Mouse (Mus musculus): ENCODE results near the gene Gnb3. TPM values are rescaled to one million over a fixed set of nuclear protein-coding genes. Genes with fewer than 3 reads are reported as not detected.
"Not testable (repeated sequence)": the region's sequence is repeated elsewhere in the genome, so short reads cannot be mapped to it uniquely, and the experiment has no call there.

Gnb3 gene
- polyA plus RNA-seq, 1 experiment from 2014 or later = 0.29 TPM

DNA sequence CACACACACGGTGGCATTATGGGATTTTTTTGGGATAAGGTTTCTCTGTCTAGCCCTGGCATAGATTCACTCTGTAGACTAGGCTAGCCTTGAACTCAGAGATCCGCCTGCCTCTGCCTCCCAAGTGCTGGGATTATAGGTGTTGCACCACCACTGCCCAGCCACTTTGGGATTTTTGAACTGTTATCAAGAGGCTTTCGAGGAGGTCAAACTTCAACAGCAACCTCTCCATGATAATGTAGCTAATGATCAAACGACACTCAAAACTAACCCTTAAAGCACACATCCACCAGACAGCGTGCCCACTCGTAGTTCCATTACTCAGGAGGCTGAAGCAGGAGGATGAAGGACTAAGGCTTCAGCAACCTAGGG lies 32.1 kb downstream of the Gnb3 start:
- Histone ChIP-seq H3K9me3 (ENCODE audit: control insufficient read depth, low read length) (no peaks in the 10 kb centered on the region), H3K27ac (ENCODE audit: low read length) (peak overlapping the region; percentile 96), H3K4me3 (ENCODE audit: low read length) (peak overlapping the region; percentile 77), H3K4me1 (replicated peaks; ENCODE audit: control insufficient read depth, insufficient read depth, low read length) (peaks cover 31% of the 10 kb centered on the region), H3K27me3 (ENCODE audit: control insufficient read depth, insufficient read depth, low read depth, low read length) (no peaks in the 10 kb centered on the region), H3K4me2 (ENCODE audit: low read depth, low read length) (peak overlapping the region; percentile 98), H3K9ac (ENCODE audit: low read length) (peak overlapping the region; percentile 84), H3K36me3 (ENCODE audit: control insufficient read depth, insufficient read depth, low read length) (peaks cover 12% of the 10 kb centered on the region)
- ATAC-seq (ENCODE audit: low read depth) = no peak
- WGBS = 59% methylated on average over 6 of the region's 6 CpGs

DNA sequence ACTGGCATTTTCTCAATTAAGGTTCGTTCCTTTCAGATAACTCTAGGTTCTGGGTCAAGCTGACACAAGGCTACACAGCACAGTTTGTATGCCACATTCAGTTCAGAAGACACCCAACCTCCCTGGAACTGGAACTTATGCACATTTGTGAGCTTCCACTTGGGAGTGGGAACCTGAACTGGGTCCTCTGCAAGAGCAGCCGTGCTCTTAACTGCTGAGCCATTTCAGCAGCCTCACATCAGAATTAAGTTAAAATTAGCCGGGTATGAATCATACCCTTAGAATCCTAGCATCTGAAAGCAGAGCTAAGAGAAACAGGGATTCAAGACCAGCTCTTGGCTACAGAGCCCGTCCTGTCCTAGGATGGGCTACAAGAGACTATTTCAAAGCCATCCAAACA lies 32.7 kb downstream of the Gnb3 start:
- no peaks in the 10 kb centered on the region for H3K27me3 ChIP-seq (ENCODE audit: control insufficient read depth, insufficient read depth, low read depth, low read length)
- H3K4me2 ChIP-seq (ENCODE audit: low read depth, low read length) = no peak overlapping the region
- H3K36me3 ChIP-seq (ENCODE audit: control insufficient read depth, insufficient read depth, low read length) = peaks cover 12% of the 10 kb centered on the region
- 83% methylated on average over 4 of the region's 4 CpGs for WGBS
- H3K27ac ChIP-seq (ENCODE audit: low read length) = no peak overlapping the region
- ATAC-seq (ENCODE audit: low read depth) = no peak
- peaks cover 25% of the 10 kb centered on the region for H3K4me1 ChIP-seq (replicated peaks; ENCODE audit: control insufficient read depth, insufficient read depth, low read length)
- no peaks in the 10 kb centered on the region for H3K9me3 ChIP-seq (ENCODE audit: control insufficient read depth, low read length)
- H3K9ac ChIP-seq (ENCODE audit: low read length) = no peak overlapping the region
- H3K4me3 ChIP-seq (ENCODE audit: low read length) = no peak overlapping the region

DNA sequence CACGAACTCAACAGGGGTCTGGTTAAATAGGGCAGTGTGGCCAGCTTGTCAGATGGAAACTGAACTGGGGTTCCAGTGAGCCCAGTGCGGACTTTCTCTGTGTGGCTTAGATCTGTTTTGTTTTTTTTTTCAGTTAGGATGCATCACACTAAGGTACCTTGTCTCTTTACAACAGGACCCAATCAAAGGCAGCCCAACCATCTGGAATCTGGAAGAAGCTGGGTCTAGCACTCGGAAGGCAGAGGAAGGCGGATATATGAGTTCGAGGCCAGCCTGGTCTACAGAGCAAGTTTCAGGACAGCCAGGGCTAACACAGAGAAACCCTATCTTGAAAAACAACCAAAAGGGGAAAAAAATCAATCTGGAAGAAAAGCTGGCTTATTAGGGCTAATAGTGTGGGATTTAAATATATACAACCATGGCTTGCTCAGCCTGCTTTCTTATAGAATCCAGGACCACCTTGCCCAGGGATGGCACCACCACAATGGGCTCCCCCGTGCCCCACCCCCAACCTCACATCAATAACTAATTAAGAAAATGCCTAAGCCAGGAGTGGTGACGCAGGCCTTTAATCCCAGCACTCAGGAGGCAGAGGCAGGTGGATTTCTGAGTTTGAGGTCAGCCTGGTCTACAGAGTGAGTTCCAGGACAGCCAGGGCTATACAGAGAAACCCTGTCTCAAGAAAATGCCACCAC lies 33.5 kb downstream of the Gnb3 start:
- Histone ChIP-seq H3K9ac (ENCODE audit: low read length) (peak overlapping the region; percentile 30; the same call in 1 of the 2 replicates), H3K27ac (ENCODE audit: low read length) (peak overlapping the region; percentile 92), H3K9me3 (ENCODE audit: control insufficient read depth, low read length) (no peaks in the 10 kb centered on the region), H3K4me2 (ENCODE audit: low read depth, low read length) (peak overlapping the region; percentile 72), H3K4me1 (replicated peaks; ENCODE audit: control insufficient read depth, insufficient read depth, low read length) (peaks cover 19% of the 10 kb centered on the region), H3K27me3 (ENCODE audit: control insufficient read depth, insufficient read depth, low read depth, low read length) (no peaks in the 10 kb centered on the region), H3K36me3 (ENCODE audit: control insufficient read depth, insufficient read depth, low read length) (peaks cover 7% of the 10 kb centered on the region), H3K4me3 (ENCODE audit: low read length) (peak overlapping the region; percentile 60)
- 78% methylated on average over 7 of the region's 7 CpGs for WGBS
- no peak for ATAC-seq (ENCODE audit: low read depth)

DNA sequence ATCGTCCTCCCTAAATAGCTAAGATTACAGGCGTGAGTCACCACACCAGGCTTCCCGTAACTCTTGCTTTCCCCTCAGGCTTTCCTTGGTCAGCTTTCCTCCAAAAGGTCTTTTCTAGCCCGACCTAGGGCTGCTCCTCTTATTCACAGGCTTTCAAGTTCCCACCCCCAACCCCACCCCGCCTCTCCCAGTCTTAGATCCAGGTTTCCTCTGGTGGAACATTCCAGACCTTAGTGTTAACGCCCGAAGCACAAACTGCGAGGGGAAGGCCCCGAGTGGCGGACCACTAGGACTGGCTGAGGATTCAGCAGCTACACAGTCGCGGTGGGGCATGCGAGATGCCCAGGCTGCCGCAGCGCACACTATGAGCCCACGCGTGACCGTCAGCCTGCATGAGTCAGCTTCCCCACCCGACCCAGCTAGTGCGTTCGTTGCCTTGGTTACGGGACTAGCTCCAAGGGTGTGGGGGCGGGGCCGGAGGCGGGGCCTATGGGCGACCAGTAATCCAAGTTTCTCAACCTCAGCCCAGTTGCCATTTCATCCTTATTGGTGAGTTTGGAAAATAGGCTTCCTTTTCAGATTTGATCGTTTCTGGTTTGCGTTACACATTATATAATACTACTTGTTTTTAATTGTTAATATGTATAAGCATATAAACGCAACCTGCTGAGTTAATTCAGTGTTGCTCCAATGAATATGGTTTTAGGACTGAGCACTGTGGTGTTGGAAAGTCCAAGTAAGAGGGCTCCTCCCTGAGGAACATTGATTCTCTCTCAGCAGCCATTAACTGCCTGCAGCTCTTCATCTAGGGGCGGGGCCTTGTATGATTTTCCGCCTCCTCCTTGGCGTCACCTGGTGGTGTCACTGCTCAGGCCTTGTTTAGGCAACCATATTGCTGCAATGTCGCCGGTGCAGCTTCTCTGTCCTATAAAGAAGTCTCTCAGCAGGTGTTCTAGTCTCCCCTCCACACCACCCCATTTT lies 34.4 kb downstream of the Gnb3 start:
- peak overlapping the region; percentile 72 for H3K4me2 ChIP-seq (ENCODE audit: low read depth, low read length)
- H3K4me1 ChIP-seq (replicated peaks; ENCODE audit: control insufficient read depth, insufficient read depth, low read length) = peaks cover 19% of the 10 kb centered on the region
- H3K4me3 ChIP-seq (ENCODE audit: low read length) = peak overlapping the region; percentile 60
- H3K27ac ChIP-seq (ENCODE audit: low read length) = peak overlapping the region; percentile 92
- H3K36me3 ChIP-seq (ENCODE audit: control insufficient read depth, insufficient read depth, low read length) = peaks cover 4% of the 10 kb centered on the region; the same call in 1 of the 2 replicates
- H3K9ac ChIP-seq (ENCODE audit: low read length) = peak overlapping the region; percentile 69
- H3K9me3 ChIP-seq (ENCODE audit: control insufficient read depth, low read length) = no peaks in the 10 kb centered on the region
- 2% methylated on average over 34 of the region's 34 CpGs for WGBS
- peak; percentile 82 for ATAC-seq (ENCODE audit: low read depth)
- H3K27me3 ChIP-seq (ENCODE audit: control insufficient read depth, insufficient read depth, low read depth, low read length) = no peaks in the 10 kb centered on the region

DNA sequence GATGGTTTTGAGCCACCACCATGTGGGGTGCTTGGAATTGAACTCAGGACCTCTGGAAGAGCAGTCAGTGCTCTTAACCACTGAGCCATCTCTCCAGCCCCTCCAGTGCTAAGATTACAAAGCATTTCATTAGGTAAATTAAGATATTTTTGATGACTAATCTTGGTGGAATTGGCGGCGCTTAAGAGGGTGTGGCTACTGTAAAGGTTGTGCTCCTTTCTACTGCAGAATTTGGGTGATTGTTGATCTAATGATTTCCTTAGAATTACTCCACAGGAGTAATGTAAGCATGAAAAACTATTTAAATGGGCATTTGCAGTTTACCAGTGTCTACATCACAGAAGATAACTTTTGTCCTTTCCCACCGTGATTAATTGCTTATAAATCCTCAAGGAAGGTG lies 35.7 kb downstream of the Gnb3 start:
- Histone ChIP-seq H3K27ac (ENCODE audit: low read length) (no peak overlapping the region), H3K9ac (ENCODE audit: low read length) (no peak overlapping the region), H3K4me2 (ENCODE audit: low read depth, low read length) (no peak overlapping the region), H3K4me3 (ENCODE audit: low read length) (no peak overlapping the region), H3K4me1 (replicated peaks; ENCODE audit: control insufficient read depth, insufficient read depth, low read length) (peaks cover 11% of the 10 kb centered on the region), H3K27me3 (ENCODE audit: control insufficient read depth, insufficient read depth, low read depth, low read length) (no peaks in the 10 kb centered on the region), H3K9me3 (ENCODE audit: control insufficient read depth, low read length) (no peaks in the 10 kb centered on the region), H3K36me3 (ENCODE audit: control insufficient read depth, insufficient read depth, low read length) (no peaks in the 10 kb centered on the region)
- no peak for ATAC-seq (ENCODE audit: low read depth)
- 85% methylated on average over 3 of the region's 3 CpGs for WGBS

DNA sequence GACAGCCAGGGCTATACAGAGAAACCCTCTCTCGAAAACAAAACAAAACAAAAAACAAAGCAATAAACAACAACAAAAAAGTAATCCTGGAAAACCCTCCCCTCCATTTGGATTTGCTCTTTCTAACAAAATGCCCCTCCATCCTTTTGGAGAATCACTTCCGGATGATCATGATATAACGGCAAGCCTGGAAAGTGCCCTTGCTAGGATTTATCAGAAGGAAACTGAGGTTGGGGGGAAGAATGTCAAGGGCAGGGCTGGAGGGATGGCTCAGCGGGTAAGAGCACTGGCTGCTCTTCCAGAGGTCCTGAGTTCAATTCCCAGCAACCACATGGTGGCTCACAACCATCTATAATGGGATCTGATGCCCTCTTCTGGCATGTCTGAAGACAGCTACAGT lies 36.4 kb downstream of the Gnb3 start:
- H3K4me2 ChIP-seq (ENCODE audit: low read depth, low read length); H3K27ac ChIP-seq (ENCODE audit: low read length); H3K4me3 ChIP-seq (ENCODE audit: low read length); H3K9me3 ChIP-seq (ENCODE audit: control insufficient read depth, low read length); ATAC-seq (ENCODE audit: low read depth); H3K36me3 ChIP-seq (ENCODE audit: control insufficient read depth, insufficient read depth, low read length); H3K27me3 ChIP-seq (ENCODE audit: control insufficient read depth, insufficient read depth, low read depth, low read length); H3K9ac ChIP-seq (ENCODE audit: low read length): not testable (repeated sequence)
- peaks cover 11% of the 10 kb centered on the region for H3K4me1 ChIP-seq (replicated peaks; ENCODE audit: control insufficient read depth, insufficient read depth, low read length)
- WGBS = 94% methylated on average over 4 of the region's 4 CpGs

DNA sequence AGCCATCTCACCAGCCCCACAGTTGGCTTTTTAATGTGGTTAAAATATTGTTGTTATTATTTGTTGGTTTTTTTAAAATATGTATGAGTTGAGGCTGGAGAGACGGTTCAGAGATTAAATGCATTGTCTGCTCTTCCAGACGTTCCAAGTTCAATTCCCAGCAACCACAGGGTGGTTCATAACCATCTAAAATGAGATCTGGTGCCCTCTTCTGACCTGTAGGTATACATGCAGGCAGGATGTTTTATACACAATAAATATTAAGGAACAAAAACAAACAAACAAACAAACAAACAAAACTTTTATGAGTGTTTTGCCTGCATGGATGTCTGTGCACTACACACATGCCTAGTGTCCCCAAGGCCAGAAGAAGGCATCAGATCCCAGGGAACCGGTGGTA lies 37.0 kb downstream of the Gnb3 start:
- no peaks in the 10 kb centered on the region for H3K9me3 ChIP-seq (ENCODE audit: control insufficient read depth, low read length)
- H3K4me1 ChIP-seq (replicated peaks; ENCODE audit: control insufficient read depth, insufficient read depth, low read length) = peaks cover 8% of the 10 kb centered on the region
- H3K4me3 ChIP-seq (ENCODE audit: low read length) = no peak overlapping the region
- 74% methylated on average over 3 of the region's 3 CpGs for WGBS
- no peak overlapping the region for H3K27ac ChIP-seq (ENCODE audit: low read length)
- no peaks in the 10 kb centered on the region for H3K36me3 ChIP-seq (ENCODE audit: control insufficient read depth, insufficient read depth, low read length)
- no peak overlapping the region for H3K4me2 ChIP-seq (ENCODE audit: low read depth, low read length)
- H3K27me3 ChIP-seq (ENCODE audit: control insufficient read depth, insufficient read depth, low read depth, low read length) = no peaks in the 10 kb centered on the region
- no peak overlapping the region for H3K9ac ChIP-seq (ENCODE audit: low read length)
- ATAC-seq (ENCODE audit: low read depth) = no peak

DNA sequence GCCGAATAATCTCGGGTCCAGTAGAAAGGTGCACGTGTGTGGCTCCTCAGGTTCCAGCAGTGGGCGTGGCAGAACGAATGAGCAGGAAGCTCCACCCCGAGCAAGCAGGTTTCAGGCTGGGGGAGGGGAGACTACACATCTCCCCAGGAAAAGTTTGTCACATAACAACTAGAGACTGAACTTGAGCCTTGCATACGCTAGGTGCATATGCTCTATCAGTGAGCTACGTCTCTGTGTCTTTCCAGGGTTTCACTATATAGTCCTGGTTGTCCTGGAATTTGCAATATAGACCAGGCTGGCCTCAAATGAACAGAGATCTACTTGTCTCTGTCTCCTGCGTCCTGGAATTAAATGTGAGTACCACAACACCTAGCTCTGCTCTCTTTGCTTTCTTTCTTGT lies 37.7 kb downstream of the Gnb3 start:
- ATAC-seq (ENCODE audit: low read depth); H3K36me3 ChIP-seq (ENCODE audit: control insufficient read depth, insufficient read depth, low read length); H3K4me1 ChIP-seq (replicated peaks; ENCODE audit: control insufficient read depth, insufficient read depth, low read length); H3K9ac ChIP-seq (ENCODE audit: low read length); H3K9me3 ChIP-seq (ENCODE audit: control insufficient read depth, low read length); H3K27ac ChIP-seq (ENCODE audit: low read length); H3K27me3 ChIP-seq (ENCODE audit: control insufficient read depth, insufficient read depth, low read depth, low read length): not testable (repeated sequence)
- 18% methylated on average over 5 of the region's 9 CpGs for WGBS
- Histone ChIP-seq H3K4me3 (ENCODE audit: low read length) (peak overlapping the region; percentile 6; the same call in 1 of the 2 replicates), H3K4me2 (ENCODE audit: low read depth, low read length) (peak overlapping the region; percentile 27)

DNA sequence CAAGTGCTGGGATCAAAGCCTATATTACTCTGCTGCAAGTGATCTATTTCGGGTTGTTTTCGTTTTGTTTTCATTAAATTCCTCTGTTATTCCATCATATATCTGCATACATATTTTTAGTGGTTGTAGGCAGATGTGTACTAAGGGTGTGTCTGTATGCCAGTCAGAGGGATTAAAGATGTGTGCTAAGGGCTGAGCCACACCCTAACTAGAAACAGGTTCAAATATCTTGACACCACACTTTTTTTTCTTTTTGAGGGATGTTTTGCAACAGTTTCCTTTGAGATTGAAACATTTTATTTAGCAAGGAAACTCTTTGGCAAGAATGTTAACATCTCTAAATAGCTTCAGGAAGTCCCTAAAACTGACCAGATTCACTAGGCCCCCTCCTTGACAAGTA lies 43.9 kb downstream of the Gnb3 start:
- ATAC-seq (ENCODE audit: low read depth) = no peak
- Histone ChIP-seq H3K9me3 (ENCODE audit: control insufficient read depth, low read length) (no peaks in the 10 kb centered on the region), H3K4me2 (ENCODE audit: low read depth, low read length) (no peak overlapping the region), H3K36me3 (ENCODE audit: control insufficient read depth, insufficient read depth, low read length) (no peaks in the 10 kb centered on the region), H3K9ac (ENCODE audit: low read length) (no peak overlapping the region), H3K4me1 (replicated peaks; ENCODE audit: control insufficient read depth, insufficient read depth, low read length) (no peaks in the 10 kb centered on the region), H3K4me3 (ENCODE audit: low read length) (no peak overlapping the region), H3K27ac (ENCODE audit: low read length) (no peak overlapping the region), H3K27me3 (ENCODE audit: control insufficient read depth, insufficient read depth, low read depth, low read length) (no peaks in the 10 kb centered on the region)
- 83% methylated on average over 2 of the region's 2 CpGs for WGBS
